Mouse (Mus musculus): ENCODE measurements around the gene Swt1.
"Not testable (repeated sequence)": the region's sequence is repeated elsewhere in the genome, so short reads cannot be mapped to it uniquely, and the experiment has no call there.

Gene Swt1

DNA sequence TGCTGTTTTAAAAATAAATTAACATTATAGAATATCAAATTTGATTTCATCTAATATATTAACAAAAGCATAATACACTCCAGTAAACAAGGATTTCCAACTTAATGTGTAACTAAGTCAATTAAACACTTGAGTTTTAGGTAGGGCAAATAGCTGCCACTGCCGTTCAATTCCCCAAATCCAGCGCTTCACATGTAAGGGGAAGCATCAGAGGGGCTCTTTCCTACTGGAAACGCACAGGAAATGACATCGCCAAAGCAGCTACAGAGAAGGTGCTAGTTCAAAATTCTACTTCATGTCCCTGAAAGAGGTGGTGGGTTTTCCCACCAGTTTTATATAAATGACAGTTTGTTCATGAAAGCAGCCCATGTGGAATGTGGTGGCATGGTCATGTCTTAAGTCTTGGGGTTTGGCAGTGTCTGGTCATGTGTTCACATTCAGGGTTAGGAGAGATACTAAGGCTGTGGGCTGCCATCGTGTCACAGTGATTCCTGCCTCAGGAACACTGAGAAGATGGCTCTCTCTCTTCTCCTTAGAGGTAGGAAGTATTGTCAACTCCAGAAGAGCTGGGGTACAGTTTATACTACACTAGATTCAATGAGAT lies 60.4 kb downstream of the Swt1 start:
- in situ Hi-C loops (cut with MboI, MseI): no loop called here

DNA sequence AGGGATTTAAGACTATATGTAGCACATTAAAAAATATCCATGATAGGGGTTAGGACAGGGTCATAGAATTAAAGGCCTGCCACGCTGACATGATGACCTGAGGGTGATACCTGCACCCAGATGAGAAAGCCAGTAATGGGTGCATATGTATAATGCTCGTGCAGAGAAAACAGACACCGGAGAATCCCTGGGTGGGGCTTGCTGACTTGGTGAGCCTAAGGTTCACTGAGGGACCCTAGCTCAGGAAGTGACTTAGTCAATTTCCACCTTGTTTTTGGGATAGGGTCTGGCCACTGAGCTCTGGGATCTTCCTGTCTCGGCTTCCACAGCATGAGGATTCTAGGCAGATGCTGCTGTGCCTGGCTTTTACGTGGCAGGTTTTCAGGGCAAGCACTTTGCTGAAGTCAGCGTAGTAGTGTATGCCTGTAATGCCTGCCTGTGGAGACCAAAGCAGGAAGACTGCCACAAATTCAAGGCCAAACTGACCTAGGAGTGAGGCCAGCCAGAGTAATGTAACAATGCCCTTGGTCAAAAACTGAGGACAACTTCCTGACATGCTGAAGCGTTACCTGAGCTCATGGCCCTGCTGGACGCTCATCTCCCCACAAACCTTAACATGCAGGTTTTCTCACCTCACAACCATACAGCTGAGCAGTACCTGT lies 61.2 kb downstream of the Swt1 start:
- in situ Hi-C loops (cut with MboI, MseI): no loop called here

DNA sequence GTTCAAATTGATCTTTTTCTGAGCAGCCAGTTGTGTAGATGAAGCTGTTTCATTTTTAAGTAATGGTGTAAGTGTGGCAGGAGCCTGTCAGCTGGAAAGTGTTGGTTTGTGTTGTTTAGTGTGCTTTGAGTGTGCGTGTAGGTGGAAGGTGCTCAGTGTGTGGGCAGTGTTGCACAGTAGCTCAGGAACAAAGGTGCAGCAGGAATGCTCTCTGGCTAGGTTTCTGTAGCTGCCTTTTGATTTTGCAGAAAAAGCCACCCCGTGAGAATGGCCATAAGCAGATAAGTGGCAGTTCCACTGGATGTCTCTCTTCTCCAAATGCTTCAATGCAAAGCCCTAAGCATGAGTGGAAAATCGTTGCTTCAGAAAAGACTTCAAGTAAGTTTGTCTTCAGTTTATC lies 68.9 kb downstream of the Swt1 start:
- in situ Hi-C loops (cut with MboI, MseI): loop anchor here (10.0 kb wide), 1 partner anchor 925 kb away; no protein-coding TSS in a partner anchor

DNA sequence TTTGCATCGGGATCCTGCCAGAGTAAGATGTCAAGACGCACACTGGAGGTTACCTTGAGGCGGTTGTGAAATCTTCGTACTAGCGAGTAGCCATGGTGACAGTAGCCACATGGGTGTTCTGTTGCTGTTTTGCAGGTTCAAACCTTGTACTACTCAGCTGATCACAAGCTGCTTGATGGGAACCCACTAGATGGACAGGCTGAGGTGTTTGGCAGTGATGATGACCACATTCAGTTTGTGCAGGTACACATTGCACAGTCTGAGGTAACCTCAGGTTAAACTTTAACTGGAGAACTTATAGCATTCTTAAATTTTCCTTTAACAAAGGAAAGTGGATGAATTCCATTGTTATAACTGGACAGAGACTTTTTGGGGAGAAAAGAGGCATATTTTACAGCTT lies 72.3 kb downstream of the Swt1 start:
- in situ Hi-C loops (cut with MboI, MseI): loop anchor here (10.0 kb wide), 1 partner anchor 921 kb away; no protein-coding TSS in a partner anchor

GRCm38 (mm10) chr1:151352911-151353310 lies 75.3 kb downstream of the Swt1 start:
- in situ Hi-C loops (cut with MboI, MseI): loop anchor here (10.0 kb wide), 1 partner anchor 918 kb away; no protein-coding TSS in a partner anchor

GRCm38 (mm10) chr1:151348293-151348692 lies 80.0 kb downstream of the Swt1 start:
- in situ Hi-C loops (cut with MboI, MseI): not testable (repeated sequence)

DNA sequence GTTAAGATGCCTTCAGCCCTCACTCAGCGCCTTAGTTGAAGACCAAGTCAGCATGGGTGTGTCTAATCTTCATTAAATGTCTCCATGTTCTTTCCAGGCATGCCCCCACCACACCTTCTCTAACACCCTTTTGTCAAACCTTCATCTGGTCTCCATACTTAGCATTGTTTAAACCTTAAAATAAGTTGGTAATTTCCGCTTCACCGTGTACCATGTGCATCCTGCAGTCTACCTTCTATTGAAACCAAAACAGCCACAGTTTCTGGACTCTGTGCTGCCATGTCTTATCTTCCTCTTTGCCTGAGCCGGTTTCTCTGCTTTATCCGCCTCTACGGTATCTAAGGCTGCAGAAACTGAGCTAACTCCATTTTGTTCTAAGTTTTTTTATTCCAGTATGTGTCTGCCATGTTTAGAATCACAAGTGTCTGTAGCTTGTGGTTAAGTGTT lies 81.6 kb downstream of the Swt1 start:
- in situ Hi-C loops (cut with MboI, MseI): no loop called here

GRCm38 (mm10) chr1:151345863-151346195 lies 82.4 kb downstream of the Swt1 start:
- in situ Hi-C loops (cut with MboI, MseI): no loop called here

DNA sequence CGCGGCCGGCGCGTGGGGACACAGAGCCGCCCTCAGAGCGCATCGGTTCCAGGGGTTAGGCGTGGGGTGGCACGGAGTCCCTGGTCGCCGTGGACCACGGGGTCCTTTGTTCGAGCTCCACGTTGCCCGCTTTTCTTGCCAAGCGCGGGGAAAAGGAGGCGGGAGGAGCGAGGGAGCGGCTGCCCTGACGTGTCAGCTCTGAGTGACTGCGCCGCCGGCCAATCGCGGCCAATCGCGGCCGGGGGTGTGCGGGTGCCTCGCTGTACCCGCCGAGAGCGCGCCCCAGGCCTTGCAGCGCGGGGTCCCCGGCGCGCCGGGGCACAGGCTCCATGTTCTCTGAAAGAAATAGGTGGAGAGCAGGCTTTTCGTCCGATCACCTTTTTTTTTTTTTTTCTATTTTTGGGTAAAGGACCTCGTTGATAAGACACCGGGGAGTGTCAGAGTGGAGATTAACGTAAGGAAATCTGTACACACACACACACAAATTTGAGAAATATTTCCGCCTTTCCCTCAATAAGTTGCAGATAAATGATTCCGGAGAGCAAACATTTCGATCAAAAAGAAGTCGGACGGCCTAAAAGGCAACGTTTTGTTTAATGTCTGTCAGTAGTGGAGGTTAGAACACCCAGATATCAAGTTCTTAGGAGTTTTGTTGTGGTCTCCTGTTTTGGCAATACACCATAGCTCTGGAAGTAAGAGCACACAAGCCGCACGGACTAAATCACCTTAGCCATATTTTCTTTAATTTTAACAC lies 83.0 kb downstream of the Swt1 start:
- in situ Hi-C loops (cut with MboI, MseI): no loop called here

GRCm38 (mm10) chr1:151344283-151345108 lies 83.8 kb downstream of the Swt1 start, which contains the start of gene Ivns1abp:
Gene Ivns1abp (plus strand): TSS chr1:151344477.
- in situ Hi-C loops (cut with MboI, MseI): loop anchor here (5.0 kb wide), 1 partner anchor 267 kb away; no protein-coding TSS in a partner anchor

GRCm38 (mm10) chr1:151343571-151344282 lies 84.5 kb downstream of the Swt1 start:
- in situ Hi-C loops (cut with MboI, MseI): loop anchor here (5.0 kb wide), 1 partner anchor 266 kb away; no protein-coding TSS in a partner anchor

GRCm38 (mm10) chr1:151342968-151343367 lies 85.3 kb downstream of the Swt1 start:
- in situ Hi-C loops (cut with MboI, MseI): loop anchor here (5.0 kb wide), 1 partner anchor 266 kb away; no protein-coding TSS in a partner anchor

GRCm38 (mm10) chr1:151342311-151342710 lies 85.9 kb downstream of the Swt1 start:
- in situ Hi-C loops (cut with MboI, MseI): loop anchor here (5.0 kb wide), 1 partner anchor 265 kb away; no protein-coding TSS in a partner anchor

DNA sequence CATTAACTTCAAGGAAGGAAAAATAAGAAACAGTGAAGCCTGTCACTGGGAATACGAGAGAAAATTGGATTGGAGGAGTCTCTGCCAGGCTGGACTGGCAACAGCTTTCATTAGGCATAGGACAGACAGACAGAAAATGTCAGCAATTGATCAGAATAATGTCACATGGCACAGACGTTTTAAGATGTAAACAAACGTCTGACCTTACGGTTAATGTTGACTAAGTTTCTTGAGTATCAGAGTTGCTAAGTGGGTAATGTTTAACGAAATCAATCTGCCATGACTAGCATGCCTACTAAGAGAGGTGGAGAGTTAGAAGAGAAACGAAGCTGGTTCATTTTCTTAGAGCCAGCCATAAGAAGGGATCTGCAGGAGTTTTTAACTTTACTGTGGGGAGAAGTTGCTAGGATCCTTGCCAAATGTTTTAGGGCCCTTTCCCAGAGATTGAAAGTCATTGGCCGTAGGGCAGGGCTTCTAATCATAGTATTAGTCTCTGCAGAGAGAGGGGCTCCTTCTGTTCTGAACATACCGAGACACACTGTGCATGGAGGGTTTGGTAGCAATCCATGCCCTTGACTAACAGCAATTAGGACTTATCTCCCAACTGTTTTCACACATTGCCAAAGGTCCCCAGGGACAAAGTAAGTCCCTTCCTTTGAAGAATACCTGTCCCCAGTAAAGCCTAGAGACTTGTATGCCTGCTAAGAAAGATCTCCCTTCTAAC lies 86.8 kb downstream of the Swt1 start:
- in situ Hi-C loops (cut with MboI, MseI): loop anchor here (5.0 kb wide), 1 partner anchor 264 kb away; no protein-coding TSS in a partner anchor

GRCm38 (mm10) chr1:151338941-151339340 lies 89.3 kb downstream of the Swt1 start:
- in situ Hi-C loops (cut with MboI, MseI): no loop called here

- in situ Hi-C loops (cut with MboI, MseI): no loop called here
Observed at GRCm38 (mm10) chr1:151338234-151338633, 90.0 kb downstream of the Swt1 start.

DNA sequence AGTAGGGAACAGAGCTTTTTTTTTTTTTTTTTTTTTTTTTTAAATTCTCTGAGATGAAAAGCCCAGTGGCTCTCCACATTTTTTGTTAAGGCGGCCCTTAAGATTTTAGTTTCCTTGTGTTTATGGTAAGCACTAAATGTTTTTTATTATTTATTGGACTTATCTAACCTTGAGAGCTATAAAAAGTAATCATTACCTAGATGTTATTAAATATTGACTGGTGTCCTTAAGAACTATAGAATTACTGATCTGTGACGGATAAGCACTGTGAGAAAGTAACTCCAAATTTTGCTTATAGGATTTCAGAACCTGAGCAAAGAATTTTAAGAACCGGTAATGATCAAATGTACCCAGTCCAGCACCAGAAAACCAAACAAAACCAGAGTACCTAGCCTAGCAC lies 95.4 kb downstream of the Swt1 start:
- in situ Hi-C loops (cut with MboI, MseI): no loop called here

DNA sequence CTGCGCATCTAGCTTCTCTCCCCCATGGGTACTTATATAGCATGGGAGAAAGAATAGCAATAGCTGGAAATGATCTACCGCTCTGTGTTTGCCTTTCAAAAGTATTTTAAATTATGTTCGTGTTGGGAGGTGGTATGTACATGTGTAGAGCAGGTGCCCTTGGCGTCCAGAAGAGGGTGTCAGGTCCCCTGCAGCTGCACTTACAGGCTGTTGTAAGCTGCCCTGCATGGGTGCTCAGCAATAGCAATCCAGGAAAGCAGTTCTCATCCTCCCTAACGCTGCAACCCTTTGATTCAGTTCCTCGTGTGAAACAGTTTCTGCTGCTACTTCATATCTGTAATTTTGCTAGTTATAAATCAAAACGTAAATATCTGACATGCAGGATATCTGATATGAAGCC lies 98.7 kb downstream of the Swt1 start:
- in situ Hi-C loops (cut with MboI, MseI): no loop called here

GRCm38 (mm10) chr1:151328341-151329097 lies 99.7 kb downstream of the Swt1 start:
- in situ Hi-C loops (cut with MboI, MseI): no loop called here

All from regulatory T cell (primary cell).